Mouse (Mus musculus) cortical plate, adult 2 months (tissue): ENCODE measurements around the gene Mepce.

Experiments used
- CTCF ChIP-seq: fragments of 200-500 bp; IDR thresholded peaks from 2 replicates; pipeline ENCODE4 v1.5.1; 2011; ENCODE audit warnings: mild to moderate bottlenecking, control low read depth, low read length; ENCODE audit not compliant: insufficient read depth; ENCODE audit errors: extremely low read depth
- POLR2A ChIP-seq: fragments of 200-500 bp; IDR thresholded peaks from 2 replicates; pipeline ENCODE4 v1.6.1; 2011; ENCODE audit warnings: mild to moderate bottlenecking, low read length, control low read depth; ENCODE audit not compliant: insufficient read depth; ENCODE audit errors: extremely low read depth

DNA sequence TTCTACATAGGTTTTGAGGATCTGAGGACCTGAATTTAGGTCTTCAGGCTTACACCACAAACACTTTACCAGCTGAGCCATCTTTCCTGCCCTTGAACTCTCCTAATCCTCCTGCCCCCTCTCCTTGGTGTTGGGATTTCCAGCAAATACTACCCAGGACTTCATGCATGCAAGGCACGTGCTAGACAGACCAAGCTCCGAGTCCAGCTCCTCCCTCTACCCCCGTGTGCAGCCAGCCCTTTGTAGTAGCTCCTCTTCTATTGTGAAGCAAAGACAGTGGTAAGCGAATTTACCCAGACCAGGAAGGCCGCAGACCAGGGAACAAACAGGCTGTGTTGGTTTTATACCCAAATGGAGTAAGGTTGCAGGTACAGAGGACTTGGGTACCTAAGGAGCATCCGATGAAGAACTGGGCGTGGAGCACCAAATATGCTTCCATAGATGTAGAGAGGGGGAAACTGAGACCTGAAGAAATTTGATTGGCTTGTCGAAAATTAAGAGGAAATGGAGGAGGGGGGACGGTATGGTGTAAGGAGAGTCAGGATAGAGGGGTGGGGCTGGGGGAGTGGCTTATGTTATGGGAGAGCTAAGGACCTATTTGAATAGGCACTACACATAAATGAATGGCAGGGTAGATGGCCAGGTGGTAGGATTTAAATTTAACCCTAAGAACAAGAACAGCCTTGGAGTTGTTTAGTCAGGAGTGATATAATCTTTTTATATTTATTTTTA is 22.7 kb downstream of the Mepce start:
- TF ChIP-seq POLR2A (no peak), CTCF (no peak)
